Mouse (Mus musculus) heart, embryonic 11.5 days (tissue): ENCODE results near the gene Defb21. TPM values are rescaled to one million over a fixed set of nuclear protein-coding genes. Genes with fewer than 3 reads are reported as not detected.

Source experiments
- ATAC-seq: fragments of 200-750 bp; cut with Nextera tagmentation; replicated peaks from 2 replicates; pipeline ENCODE4 v1.8.0; 2017; ENCODE audit warnings: moderate library complexity; ENCODE audit not compliant: insufficient number of reproducible peaks, low FRiP score, low TSS enrichment
- H3K27ac ChIP-seq: fragments of 300-500 bp; sonication (generic); 2 replicates; pipeline ENCODE4 v1.5.1; 2014; ENCODE audit warnings: mild to moderate bottlenecking, low read depth, low read length
- H3K27me3 ChIP-seq: fragments of 300-500 bp; sonication (generic); 2 replicates; pipeline ENCODE4 v1.6.1; 2014; ENCODE audit warnings: mild to moderate bottlenecking, low read length, mixed read lengths; ENCODE audit not compliant: control insufficient read depth, insufficient read depth
- H3K36me3 ChIP-seq: fragments of 300-500 bp; sonication (generic); 2 replicates; pipeline ENCODE4 v1.6.1; 2014; ENCODE audit warnings: mild to moderate bottlenecking, low read length, moderate library complexity, mixed read lengths; ENCODE audit not compliant: control insufficient read depth, insufficient read depth
- H3K4me1 ChIP-seq: fragments of 300-500 bp; sonication (generic); 2 replicates; pipeline ENCODE4 v1.6.1; 2014; ENCODE audit warnings: low read length; ENCODE audit not compliant: control insufficient read depth, insufficient read depth
- H3K4me2 ChIP-seq: fragments of 300-500 bp; sonication (generic); 2 replicates; pipeline ENCODE4 v1.6.1; 2014; ENCODE audit warnings: mild to moderate bottlenecking, moderate library complexity
- H3K4me3 ChIP-seq: fragments of 300-500 bp; sonication (generic); 2 replicates; pipeline ENCODE4 v1.5.1; 2014; ENCODE audit warnings: low read depth, low read length
- H3K9ac ChIP-seq: fragments of 300-500 bp; sonication (generic); 2 replicates; pipeline ENCODE4 v1.6.1; 2014; ENCODE audit warnings: mild to moderate bottlenecking, low read depth, low read length, moderate library complexity
- H3K9me3 ChIP-seq: fragments of 300-500 bp; sonication (generic); replicated peaks from 2 replicates; pipeline ENCODE4 v1.6.1; 2016; ENCODE audit warnings: low read length; ENCODE audit not compliant: control insufficient read depth
- WGBS: fragments of 180-500 bp; shearing (Covaris S2); extraction: QIAGEN DNeasy Blood & Tissue Kit; methylation state at CpG from one replicate; pipeline ENCODE4 v1.1.7; 2014; ENCODE audit not compliant: insufficient replicate concordance; 5-methylcytosine and 5-hydroxymethylcytosine counted together
- polyA plus RNA-seq: library from polyadenylated mRNA; unstranded; fragments of >200 nt; fragmentation: Nextera tagmentation; extraction: Ambion mirVana; gene quantifications from 2 replicates; pipeline ENCODE4 v1.2.1, GENCODE M21; 2014

Defb21 gene
- polyA plus RNA-seq, 1 experiment from 2014 or later = not detected

GRCm38 (mm10) chr2:152616470-152616869, 43.9 kb downstream of the Defb21 start:
- no peak overlapping the region for H3K4me3 ChIP-seq
- no peak overlapping the region for H3K27ac ChIP-seq
- WGBS = 40% methylated on average over 6 of the region's 6 CpGs
- no peaks in the 10 kb centered on the region for H3K36me3 ChIP-seq
- H3K9me3 ChIP-seq = no peaks in the 10 kb centered on the region
- no peak overlapping the region for H3K9ac ChIP-seq
- no peak for ATAC-seq
- no peaks in the 10 kb centered on the region; the same call in 1 of the 2 replicates for H3K4me1 ChIP-seq
- no peak overlapping the region for H3K4me2 ChIP-seq
- no peaks in the 10 kb centered on the region for H3K27me3 ChIP-seq

GRCm38 (mm10) chr2:152617374-152617773, 44.8 kb downstream of the Defb21 start:
- H3K27ac ChIP-seq = no peak overlapping the region
- no peak overlapping the region for H3K9ac ChIP-seq
- no peak overlapping the region for H3K4me2 ChIP-seq
- 61% methylated on average over 5 of the region's 5 CpGs for WGBS
- no peaks in the 10 kb centered on the region for H3K36me3 ChIP-seq
- no peak overlapping the region for H3K4me3 ChIP-seq
- no peak for ATAC-seq
- no peaks in the 10 kb centered on the region for H3K27me3 ChIP-seq
- H3K9me3 ChIP-seq = no peaks in the 10 kb centered on the region
- H3K4me1 ChIP-seq = no peaks in the 10 kb centered on the region; the same call in 1 of the 2 replicates

- no peak for ATAC-seq
- 76% methylated on average over 9 of the region's 9 CpGs for whole genome bisulfite sequencing
- H3K4me3 ChIP-seq = no peak overlapping the region
- peaks cover 4% of the 10 kb centered on the region for H3K27me3 ChIP-seq
- H3K4me1 ChIP-seq = no peaks in the 10 kb centered on the region
- H3K36me3 ChIP-seq = no peaks in the 10 kb centered on the region
- no peak overlapping the region for H3K4me2 ChIP-seq
- H3K9ac ChIP-seq = no peak overlapping the region
- H3K9me3 ChIP-seq = no peaks in the 10 kb centered on the region
- H3K27ac ChIP-seq = no peak overlapping the region
Observed at GRCm38 (mm10) chr2:152620367-152621134, 48.0 kb downstream of the Defb21 start.

- Histone ChIP-seq H3K9me3 (no peaks in the 10 kb centered on the region), H3K4me1 (no peaks in the 10 kb centered on the region), H3K27ac (no peak overlapping the region), H3K27me3 (peaks cover 18% of the 10 kb centered on the region), H3K4me2 (no peak overlapping the region), H3K36me3 (no peaks in the 10 kb centered on the region), H3K9ac (no peak overlapping the region), H3K4me3 (no peak overlapping the region)
- no peak for ATAC-seq
- WGBS = 81% methylated on average over 13 of the region's 13 CpGs
Observed at GRCm38 (mm10) chr2:152622151-152622550, 49.6 kb downstream of the Defb21 start.

- Histone ChIP-seq H3K4me1 (no peaks in the 10 kb centered on the region), H3K9ac (no peak within 1 kb of the TSS), H3K27ac (no peak within 1 kb of the TSS), H3K9me3 (no peaks in the 10 kb centered on the region), H3K27me3 (peaks cover 21% of the 10 kb centered on the region), H3K36me3 (no peaks in the 10 kb centered on the region), H3K4me2 (no peak within 1 kb of the TSS), H3K4me3 (no peak within 1 kb of the TSS)
- ATAC-seq = no peak
- WGBS = 85% methylated on average over 7 of the region's 7 CpGs
Observed at GRCm38 (mm10) chr2:152622953-152623352, 50.4 kb downstream of the Defb21 start, which contains the start of gene Defb25. Gene Defb25, minus strand, starts transcription at chr2:152623053.

Other genes starting within 250 kb of the Defb21 start
- 62.6 and 64.5 TPM in 2 replicates for gene Rbck1, start 240.1 kb upstream of the Defb21 start, polyA plus RNA-seq
- 3.4 and 3.6 TPM in 2 replicates for gene Trib3, start 228.7 kb upstream of the Defb21 start, polyA plus RNA-seq
- 3.8 and 5.5 TPM in 2 replicates for gene Nrsn2, start 196.1 kb upstream of the Defb21 start, polyA plus RNA-seq
- 12.9 and 13.9 TPM in 2 replicates for gene Sox12, start 174.7 kb upstream of the Defb21 start, polyA plus RNA-seq
- gene Zcchc3, start 157.7 kb upstream of the Defb21 start, polyA plus RNA-seq = 50.9 and 55.4 TPM in 2 replicates
- 1.4 and 1.5 TPM in 2 replicates for gene 6820408C15Rik, start 157.2 kb upstream of the Defb21 start, polyA plus RNA-seq
- gene Defb23, start 108.1 kb upstream of the Defb21 start, polyA plus RNA-seq = not detected in 2 replicates
- not detected in 2 replicates for gene Defb20, start 95.7 kb upstream of the Defb21 start, polyA plus RNA-seq
- gene Defb22, start 82.6 kb upstream of the Defb21 start, polyA plus RNA-seq = not detected in 2 replicates
- not detected in 2 replicates for gene Defb26, start 61.1 kb upstream of the Defb21 start, polyA plus RNA-seq
- gene Defb28, start 54.5 kb upstream of the Defb21 start, polyA plus RNA-seq = not detected in 2 replicates
- gene Defb29, start 32.6 kb upstream of the Defb21 start, polyA plus RNA-seq = not detected in 2 replicates
- not detected in 2 replicates for gene Gm17416, start 3.4 kb upstream of the Defb21 start, polyA plus RNA-seq
- 1.5 TPM in 1 of 2 replicates, not detected in the other for gene Defb19, start 7.6 kb downstream of the Defb21 start, polyA plus RNA-seq
- gene Defb45, start 26.7 kb downstream of the Defb21 start, polyA plus RNA-seq = not detected in 2 replicates
- gene Defb36, start 31.6 kb downstream of the Defb21 start, polyA plus RNA-seq = not detected in 2 replicates
- gene Defb25, start 50.3 kb downstream of the Defb21 start, polyA plus RNA-seq = 1.2 and 1.4 TPM in 2 replicates
- 5.8 and 6.1 TPM in 2 replicates for gene Rem1, start 54.2 kb downstream of the Defb21 start, polyA plus RNA-seq
- gene H13, start 96.7 kb downstream of the Defb21 start, polyA plus RNA-seq = 92.3 and 92.8 TPM in 2 replicates
- gene Mcts2, start 114.3 kb downstream of the Defb21 start, polyA plus RNA-seq = 22.2 and 29.2 TPM in 2 replicates
- gene Id1, start 163.5 kb downstream of the Defb21 start, polyA plus RNA-seq = 95.3 and 98.1 TPM in 2 replicates
- gene Cox4i2, start 181.4 kb downstream of the Defb21 start, polyA plus RNA-seq = 22.4 and 22.5 TPM in 2 replicates